Comparison of ENCODE assay signal across 8 mouse cellular contexts in genomic region chr14:98168039-98168907, GRCm38 (mm10). TPM values are rescaled to one million over a fixed set of nuclear protein-coding genes. Genes with fewer than 3 reads are reported as not detected.
A peak's percentile ranks its signal among the peaks of the same experiment; 100 is the strongest.
DNase-seq lines count a peak whose midpoint lies in the region; ATAC-seq and TF ChIP-seq lines count a peak whose summit lies in the region.

No protein-coding gene starts in this region.

- H3K4me1 ChIP-seq in embryonic facial prominence, embryonic 13.5 days, result 0 out of 2 replicates have a peak, but pooled peaks cover 2% of the 10 kb centered on the region
- H3K4me1 ChIP-seq in heart, embryonic 15.5 days (replicated peaks), result peaks cover 5% of the 10 kb centered on the region; the same call in 1 of the 2 replicates
- no peaks in the 10 kb centered on the region for H3K4me1 ChIP-seq in lung, postnatal 0 days (ENCODE audit: insufficient read depth, low read depth, low read length)

- H3K4me2 ChIP-seq in embryonic facial prominence, embryonic 13.5 days, result peak overlapping the region; percentile 95
- H3K4me2 ChIP-seq in heart, embryonic 15.5 days, result peak overlapping the region; percentile 90
- H3K4me2 ChIP-seq in lung, postnatal 0 days (replicated peaks; ENCODE audit: low read depth, low read length), result peak overlapping the region; percentile 74

- H3K27me3 ChIP-seq in embryonic facial prominence, embryonic 13.5 days, result peaks cover 22% of the 10 kb centered on the region
- no peaks in the 10 kb centered on the region; the same call in 1 of the 2 replicates for H3K27me3 ChIP-seq in heart, embryonic 15.5 days
- no peaks in the 10 kb centered on the region for H3K27me3 ChIP-seq in lung, postnatal 0 days (replicated peaks; ENCODE audit: insufficient read depth, low read length)

- H3K36me3 ChIP-seq in embryonic facial prominence, embryonic 13.5 days, result no peaks in the 10 kb centered on the region
- no peaks in the 10 kb centered on the region for H3K36me3 ChIP-seq in heart, embryonic 15.5 days
- no peaks in the 10 kb centered on the region for H3K36me3 ChIP-seq in lung, postnatal 0 days (ENCODE audit: insufficient read depth, low read length)

- under 1% methylated on average over 46 of the region's 48 CpGs for WGBS in embryonic facial prominence, embryonic 13.5 days
- WGBS in heart, embryonic 15.5 days, result 0% methylated on average over 48 of the region's 48 CpGs
- WGBS in lung, postnatal 0 days, result under 1% methylated on average over 43 of the region's 48 CpGs

- TF ChIP-seq CTCF in lung, postnatal 0 days (IDR thresholded peaks at IDR 0.05), result no peak

- ATAC-seq in embryonic facial prominence, embryonic 13.5 days (ENCODE audit: insufficient number of reproducible peaks, insufficient read depth, low FRiP score, low TSS enrichment, low read depth), result peak; percentile 33; the same call in 1 of the 2 replicates
- ATAC-seq in heart, embryonic 15.5 days (replicated peaks; ENCODE audit: insufficient number of reproducible peaks, insufficient read depth, low FRiP score, low read depth), result peak; percentile 60
- peak; percentile 53 for ATAC-seq in lung, postnatal 0 days

- peak overlapping the region; percentile 78 for H3K9ac ChIP-seq in embryonic facial prominence, embryonic 13.5 days
- peak overlapping the region; percentile 75 for H3K9ac ChIP-seq in heart, embryonic 15.5 days
- H3K9ac ChIP-seq in lung, postnatal 0 days (replicated peaks; ENCODE audit: low read depth), result peak overlapping the region; percentile 68

- peak overlapping the region; percentile 80 for H3K4me3 ChIP-seq in embryonic facial prominence, embryonic 13.5 days
- peak overlapping the region; percentile 88 for H3K4me3 ChIP-seq in heart, embryonic 15.5 days
- H3K4me3 ChIP-seq in lung, postnatal 0 days (ENCODE audit: low read depth, low read length), result peak overlapping the region; percentile 72

- no peaks in the 10 kb centered on the region for H3K9me3 ChIP-seq in embryonic facial prominence, embryonic 13.5 days
- no peaks in the 10 kb centered on the region for H3K9me3 ChIP-seq in heart, embryonic 15.5 days (replicated peaks)
- H3K9me3 ChIP-seq in lung, postnatal 0 days (ENCODE audit: low read length), result no peaks in the 10 kb centered on the region

- H3K27ac ChIP-seq in embryonic facial prominence, embryonic 13.5 days, result peak overlapping the region; percentile 66
- H3K27ac ChIP-seq in heart, embryonic 15.5 days, result peak overlapping the region; percentile 74
- peak overlapping the region; percentile 82 for H3K27ac ChIP-seq in lung, postnatal 0 days (ENCODE audit: low read length)

- peak; percentile 2 for DNase-seq in thymus, postnatal 25 days
- DNase-seq in thymus, postnatal 0 days (ENCODE audit: low spot score), result no peak
- DNase-seq in kidney, postnatal 10 days, result peak; percentile 74
- peak; percentile 56 for DNase-seq in lung, postnatal 0 days (ENCODE audit: low spot score)
- DNase-seq in ovary, postnatal 14 days (ENCODE audit: low spot score), result peak; percentile 25
- peak; percentile 53 for DNase-seq in yolk sac, embryonic 10.5 days (ENCODE audit: low spot score)

- no peak for TF ChIP-seq EP300 in lung, postnatal 0 days (IDR thresholded peaks at IDR 0.05)

RNA-seq across cellular contexts. Expression of gene Dach1, which starts 1.3 kb away (rescaled TPM):
- polyA plus RNA-seq in thymus, postnatal 0 days (2015; fragmentation: Nextera tagmentation; extraction: Ambion mirVana), result 0.26 and 0.38 TPM in 2 replicates
- 2.1 and 3.1 TPM in 2 replicates for polyA plus RNA-seq in embryonic facial prominence, embryonic 13.5 days (2015; fragmentation: Nextera tagmentation; extraction: Ambion mirVana)
- polyA plus RNA-seq in heart, embryonic 15.5 days (2015; fragmentation: Nextera tagmentation; extraction: Ambion mirVana), result 1.9 and 2.1 TPM in 2 replicates
- 4.2 and 7.7 TPM in 2 replicates for polyA plus RNA-seq in lung, postnatal 0 days (2015; fragmentation: Nextera tagmentation; extraction: Ambion mirVana)
